Mouse (Mus musculus): Measurements from ENCODE around the gene Hk2.

GRCm38 (mm10) chr6:82707742-82708141, 66.5 kb downstream of the Hk2 start:
- no peak for TF ChIP-seq CTCF (IDR thresholded peaks at IDR 0.05; ENCODE audit: low read depth)
- no peak for TF ChIP-seq EP300 (IDR thresholded peaks at IDR 0.05; ENCODE audit: low read depth)
